Mouse (Mus musculus) effector memory CD4-positive, alpha-beta T cell, adult 7 months (primary cell): ENCODE data around the gene Prkg2. TPM values are rescaled to one million over a fixed set of nuclear protein-coding genes. Genes with fewer than 3 reads are reported as not detected.

Experiments used
- polyA plus RNA-seq: library from polyadenylated mRNA; unstranded; fragments of 100-300 nt; shearing (Covaris generic); gene quantifications from one replicate; pipeline ENCODE4 v1.2.1, GENCODE M21; 2017

The Prkg2 gene
- 0.67 TPM for polyA plus RNA-seq

GRCm38 (mm10) chr5:99036596-99037441, at the start of gene Prkg2:
Gene Prkg2 (minus strand): TSS chr5:99037351.

Other genes with a start within 250 kb of the Prkg2 start
- gene Bmp3, start 182.9 kb downstream of the Prkg2 start, polyA plus RNA-seq: 0.41 TPM